Mouse (Mus musculus) midbrain, embryonic 14.5 days (tissue): ENCODE results near the gene Defb25. TPM values are rescaled to one million over a fixed set of nuclear protein-coding genes. Genes with fewer than 3 reads are reported as not detected.

Experiments used
- ATAC-seq: fragments of 200-750 bp; cut with Nextera tagmentation; 2 replicates; pipeline ENCODE4 v1.8.0; 2017; ENCODE audit warnings: moderate number of reproducible peaks, moderate library complexity; ENCODE audit not compliant: low FRiP score, low TSS enrichment
- DNase-seq: peaks from one replicate; pipeline ENCODE4 v3.0.0-alpha.2; 2015
- H3K27ac ChIP-seq: fragments of 300-500 bp; sonication (generic); replicated peaks from 2 replicates; pipeline ENCODE4 v1.5.1; 2014; ENCODE audit warnings: mild to moderate bottlenecking, low read depth, low read length, moderate library complexity
- H3K27me3 ChIP-seq: fragments of 300-500 bp; sonication (generic); 2 replicates; pipeline ENCODE4 v1.6.1; 2014; ENCODE audit warnings: low read length, control low read depth, mixed read lengths; ENCODE audit not compliant: control insufficient read depth, insufficient read depth
- H3K36me3 ChIP-seq: fragments of 300-500 bp; sonication (generic); 2 replicates; pipeline ENCODE4 v1.6.1; 2014; ENCODE audit warnings: low read length, control low read depth; ENCODE audit not compliant: control insufficient read depth, insufficient read depth
- H3K4me1 ChIP-seq: fragments of 300-500 bp; sonication (generic); 2 replicates; pipeline ENCODE4 v1.6.1; 2014; ENCODE audit warnings: mild to moderate bottlenecking, antibody characterized with exemption, low read length, control low read depth; ENCODE audit not compliant: control insufficient read depth, insufficient read depth
- H3K4me2 ChIP-seq: fragments of 300-500 bp; sonication (generic); 2 replicates; pipeline ENCODE4 v1.6.1; 2014; ENCODE audit warnings: mild to moderate bottlenecking, low read length, moderate library complexity
- H3K4me3 ChIP-seq: fragments of 300-500 bp; sonication (generic); replicated peaks from 2 replicates; pipeline ENCODE4 v1.5.1; 2014; ENCODE audit warnings: low read depth, low read length
- H3K9ac ChIP-seq: fragments of 300-500 bp; sonication (generic); replicated peaks from 2 replicates; pipeline ENCODE4 v1.6.1; 2014; ENCODE audit warnings: mild to moderate bottlenecking, low read length, moderate library complexity
- H3K9me3 ChIP-seq: fragments of 300-500 bp; sonication (generic); 2 replicates; pipeline ENCODE4 v1.6.1; 2016; ENCODE audit warnings: low read length, control low read depth, mixed read lengths; ENCODE audit not compliant: control insufficient read depth
- WGBS: fragments of 180-500 bp; shearing (Covaris S2); extraction: QIAGEN DNeasy Blood & Tissue Kit; methylation state at CpG from one replicate; pipeline ENCODE4 v1.1.7; 2014; 5-methylcytosine and 5-hydroxymethylcytosine counted together
- polyA plus RNA-seq: library from polyadenylated mRNA; unstranded; fragments of >200 nt; fragmentation: Nextera tagmentation; extraction: Ambion mirVana; gene quantifications from 2 replicates; pipeline ENCODE4 v1.2.1, GENCODE M21; 2014

Gene Defb25
- polyA plus RNA-seq, 1 experiment from 2014 or later: not detected

GRCm38 (mm10) chr2:152600076-152600475 is 22.8 kb downstream of the Defb25 start:
- no peak for DNase-seq
- 85% methylated on average over 6 of the region's 6 CpGs for WGBS

DNA sequence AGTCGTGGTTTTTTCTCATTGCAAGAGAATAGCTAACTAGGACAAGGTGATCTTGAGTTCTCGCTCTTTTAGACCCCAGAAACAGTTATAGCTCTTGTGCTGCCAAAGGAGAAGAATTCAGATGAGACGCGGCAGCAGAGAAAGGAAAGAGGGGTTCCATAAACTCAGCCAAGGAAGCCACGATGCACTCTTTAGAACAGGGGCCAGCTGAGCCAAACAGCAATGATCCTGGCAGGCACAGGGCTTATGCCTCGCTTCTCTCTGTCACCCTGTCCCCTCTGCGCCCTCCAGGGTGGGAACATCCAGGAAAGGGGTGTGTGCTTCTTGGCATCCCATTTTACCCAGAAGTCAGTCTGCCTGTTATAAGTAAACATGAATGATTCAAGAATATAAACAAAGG is 23.6 kb downstream of the Defb25 start, which contains the start of gene Defb45:
Defb45 (minus strand) TSS at position 101 of the 400 bp plus-strand sequence.
- Histone ChIP-seq H3K4me2 (no peak within 1 kb of the TSS), H3K9me3 (no peaks in the 10 kb centered on the region), H3K9ac (no peak within 1 kb of the TSS), H3K4me1 (no peaks in the 10 kb centered on the region), H3K4me3 (no peak within 1 kb of the TSS), H3K36me3 (no peaks in the 10 kb centered on the region), H3K27me3 (no peaks in the 10 kb centered on the region), H3K27ac (no peak within 1 kb of the TSS)
- ATAC-seq: no peak
- WGBS: 69% methylated on average over 7 of the region's 7 CpGs
- no peak for DNase-seq

More at GRCm38 (mm10) chr2:152600076-152600475, 22.8 kb downstream of the Defb25 start:
- Histone ChIP-seq H3K27ac (no peak overlapping the region), H3K4me1 (no peaks in the 10 kb centered on the region), H3K27me3 (no peaks in the 10 kb centered on the region), H3K9me3 (no peaks in the 10 kb centered on the region), H3K4me2 (no peak overlapping the region), H3K4me3 (no peak overlapping the region), H3K9ac (no peak overlapping the region), H3K36me3 (no peaks in the 10 kb centered on the region)
- ATAC-seq: no peak

DNA sequence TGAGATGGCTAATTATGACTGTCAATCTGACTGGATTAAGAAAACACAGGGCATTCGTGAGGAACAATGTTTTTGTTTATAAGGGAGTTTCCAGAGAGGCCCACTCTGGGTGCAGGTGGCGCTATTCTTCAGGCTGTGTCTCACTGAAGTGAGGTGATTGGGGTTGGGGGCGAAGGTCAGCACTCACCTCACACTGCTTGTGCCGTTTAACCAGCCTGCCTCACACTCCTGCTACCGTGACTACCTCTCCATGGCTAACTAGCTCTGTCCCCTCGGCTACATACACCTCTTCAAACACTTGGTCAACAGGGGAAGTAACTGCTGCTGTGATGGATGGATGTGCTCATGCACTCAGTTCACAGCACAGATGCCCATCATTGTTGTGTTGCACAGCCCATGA is 33.8 kb downstream of the Defb25 start:
- no peak overlapping the region for H3K4me2 ChIP-seq
- H3K27ac ChIP-seq: no peak overlapping the region
- H3K27me3 ChIP-seq: no peaks in the 10 kb centered on the region
- no peak overlapping the region for H3K4me3 ChIP-seq
- H3K4me1 ChIP-seq: no peaks in the 10 kb centered on the region
- WGBS: 51% methylated on average over 6 of the region's 6 CpGs
- no peaks in the 10 kb centered on the region for H3K36me3 ChIP-seq
- H3K9me3 ChIP-seq: no peaks in the 10 kb centered on the region
- no peak for DNase-seq
- H3K9ac ChIP-seq: no peak overlapping the region
- no peak for ATAC-seq

DNA sequence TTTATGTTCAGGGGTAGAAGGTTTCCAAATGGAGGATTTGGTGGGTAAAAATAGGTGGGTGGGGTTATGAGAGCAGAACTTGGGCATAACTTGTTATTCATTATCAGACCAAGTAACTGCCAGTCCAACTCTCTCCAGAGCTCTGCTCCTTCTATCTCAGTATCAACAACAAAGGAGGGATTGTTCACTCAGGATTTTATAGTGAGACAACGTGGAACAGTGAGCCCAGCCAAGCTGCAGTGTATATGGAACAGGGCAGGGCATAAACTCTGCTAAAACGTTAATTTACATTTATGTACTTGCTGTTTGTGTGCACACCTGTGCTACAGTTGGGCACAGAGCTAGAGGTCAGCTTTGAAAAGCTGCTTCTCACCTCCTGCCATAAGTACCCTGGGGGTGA is 34.4 kb downstream of the Defb25 start:
- DNase-seq: no peak

GRCm38 (mm10) chr2:152586926-152587560 is 35.8 kb downstream of the Defb25 start:
- Histone ChIP-seq H3K27ac (no peak overlapping the region), H3K36me3 (no peaks in the 10 kb centered on the region), H3K4me3 (no peak overlapping the region), H3K4me2 (no peak overlapping the region), H3K9ac (no peak overlapping the region), H3K27me3 (no peaks in the 10 kb centered on the region), H3K4me1 (no peaks in the 10 kb centered on the region), H3K9me3 (no peaks in the 10 kb centered on the region)
- no peak for DNase-seq
- WGBS: 73% methylated on average over 4 of the region's 4 CpGs
- no peak for ATAC-seq

More for the DNA sequence above, 34.4 kb downstream of the Defb25 start:
- H3K4me3 ChIP-seq: no peak overlapping the region
- H3K36me3 ChIP-seq: no peaks in the 10 kb centered on the region
- H3K4me2 ChIP-seq: no peak overlapping the region
- no peak overlapping the region for H3K27ac ChIP-seq
- H3K27me3 ChIP-seq: no peaks in the 10 kb centered on the region
- no peak for ATAC-seq
- H3K4me1 ChIP-seq: no peaks in the 10 kb centered on the region
- no peaks in the 10 kb centered on the region for H3K9me3 ChIP-seq
- H3K9ac ChIP-seq: no peak overlapping the region
- whole genome bisulfite sequencing: 54% methylated on average over 2 of the region's 2 CpGs

- H3K9me3 ChIP-seq: no peaks in the 10 kb centered on the region
- DNase-seq (no peak), ATAC-seq (no peak)
- H3K27me3 ChIP-seq: no peaks in the 10 kb centered on the region
- H3K27ac ChIP-seq: no peak overlapping the region
- H3K4me1 ChIP-seq: no peaks in the 10 kb centered on the region
- no peaks in the 10 kb centered on the region for H3K36me3 ChIP-seq
- no peak overlapping the region for H3K9ac ChIP-seq
- H3K4me3 ChIP-seq: no peak overlapping the region
- H3K4me2 ChIP-seq: no peak overlapping the region
- WGBS: 94% methylated on average over 11 of the region's 11 CpGs
Measured at GRCm38 (mm10) chr2:152580612-152581011, 42.2 kb downstream of the Defb25 start.

DNA sequence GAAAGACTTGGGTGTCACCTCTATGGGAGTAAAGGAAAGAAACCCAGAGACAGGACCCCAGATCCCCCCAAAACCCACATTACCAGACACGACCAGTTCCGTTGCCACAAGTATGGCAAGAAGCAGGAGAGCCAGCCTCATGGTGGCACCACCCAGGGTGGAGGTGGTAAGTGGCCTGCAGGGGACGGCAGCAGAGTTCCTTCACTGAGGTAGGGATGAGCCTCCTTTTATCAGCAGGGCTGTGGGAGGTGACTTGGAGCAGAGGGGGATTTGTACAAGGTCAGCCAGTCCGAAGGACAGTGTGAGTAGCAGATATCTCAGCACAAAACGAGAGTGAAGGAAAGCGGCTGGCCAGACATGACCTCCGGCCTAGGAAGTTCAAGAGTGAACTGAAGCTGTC is 42.7 kb downstream of the Defb25 start, which contains the start of gene Defb19:
Defb19 (minus strand) TSS at position 206 of the 400 bp plus-strand sequence.
- WGBS: 72% methylated on average over 7 of the region's 7 CpGs
- no peak for DNase-seq

DNA sequence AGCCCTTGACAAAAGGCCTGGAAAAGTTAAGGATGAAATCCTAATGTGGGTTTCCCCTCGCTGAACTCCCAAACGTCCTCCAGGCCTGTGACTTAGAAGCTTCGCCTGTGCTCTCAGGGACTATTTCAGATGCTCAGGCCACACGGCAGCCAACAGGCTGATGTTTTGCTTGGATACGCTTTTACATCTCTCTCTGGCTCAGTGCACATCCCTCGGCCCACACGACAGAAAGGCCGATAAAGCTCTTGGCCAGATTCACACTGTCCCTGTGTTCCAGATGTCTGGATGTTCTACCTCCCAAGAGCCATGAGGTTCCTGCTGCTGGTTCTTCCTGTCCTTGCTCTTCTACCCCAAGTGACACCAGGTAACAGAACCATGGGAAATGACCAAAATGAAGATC is 49.4 kb downstream of the Defb25 start:
- Histone ChIP-seq H3K27me3 (no peaks in the 10 kb centered on the region), H3K36me3 (no peaks in the 10 kb centered on the region), H3K9ac (no peak overlapping the region), H3K27ac (no peak overlapping the region), H3K9me3 (no peaks in the 10 kb centered on the region), H3K4me2 (no peak overlapping the region), H3K4me1 (no peaks in the 10 kb centered on the region), H3K4me3 (no peak overlapping the region)
- ATAC-seq (no peak), DNase-seq (no peak)
- 90% methylated on average over 8 of the region's 8 CpGs for WGBS

More for the DNA sequence above, 42.7 kb downstream of the Defb25 start, which contains the start of gene Defb19:
- no peak for ATAC-seq
- H3K4me2 ChIP-seq: no peak within 1 kb of the TSS
- H3K27ac ChIP-seq: no peak within 1 kb of the TSS
- H3K4me1 ChIP-seq: no peaks in the 10 kb centered on the region
- H3K9me3 ChIP-seq: no peaks in the 10 kb centered on the region
- H3K9ac ChIP-seq: no peak within 1 kb of the TSS
- H3K4me3 ChIP-seq: no peak within 1 kb of the TSS
- H3K36me3 ChIP-seq: no peaks in the 10 kb centered on the region
- no peaks in the 10 kb centered on the region for H3K27me3 ChIP-seq
